In the genomic region with DNA sequence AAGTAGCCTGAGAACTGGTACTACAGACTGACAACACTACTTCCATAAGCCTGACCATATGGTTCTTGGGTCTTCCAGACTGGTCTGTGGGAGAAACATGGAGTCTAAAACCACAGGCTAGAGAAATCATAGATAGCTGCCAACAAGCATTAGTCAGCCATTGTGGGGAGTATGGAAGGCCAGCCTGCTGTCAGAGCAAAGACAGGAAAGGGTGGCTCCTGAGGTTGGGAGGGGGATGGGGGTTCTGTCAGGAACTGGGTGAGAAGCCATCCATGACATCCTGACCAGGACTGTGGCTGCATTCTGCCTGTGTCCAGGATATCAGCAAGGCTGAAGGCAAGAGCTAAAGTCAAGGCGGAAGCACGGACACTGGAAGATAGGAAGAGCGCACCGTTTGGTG, we compare ENCODE assay signal across 10 mouse cellular contexts.
DNase-seq lines count a peak whose midpoint lies in the region; ATAC-seq and TF ChIP-seq lines count a peak whose summit lies in the region.
"Had no signal": no experiment of that assay in that cellular context is flagged by ENCODE, and none has a peak within 500 bp of the region (broad histone marks: within the 10 kb centered on the region; RNA-seq: fewer than 3 reads in every experiment).

No protein-coding gene starts in this region.

- H3K36me3 ChIP-seq in kidney, adult 2 months (ENCODE audit: control insufficient read depth, insufficient read depth, low read length): no peaks in the 10 kb centered on the region
- H3K36me3 ChIP-seq in kidney, embryonic 15.5 days: no peaks in the 10 kb centered on the region

- no peaks in the 10 kb centered on the region for H3K9me3 ChIP-seq in kidney, embryonic 15.5 days (replicated peaks)
- H3K9me3 ChIP-seq: heart, embryonic 15.5 days; limb, embryonic 12.5 days had no signal

- TF ChIP-seq POLR2A in kidney, adult 2 months (IDR thresholded peaks at IDR 0.05; ENCODE audit: low read depth, low read length): no peak

- POLR2A ChIA-PET in Patski (lab: Charles Lee): no interaction called here

- H3K9ac ChIP-seq in kidney, embryonic 15.5 days: no peak overlapping the region
- H3K9ac ChIP-seq: heart, embryonic 15.5 days; limb, embryonic 12.5 days had no signal

- no peaks in the 10 kb centered on the region for H3K27me3 ChIP-seq in kidney, adult 2 months (replicated peaks; ENCODE audit: control insufficient read depth, insufficient read depth, low read length)
- H3K27me3 ChIP-seq in kidney, embryonic 15.5 days: no peaks in the 10 kb centered on the region
- no peaks in the 10 kb centered on the region for H3K27me3 ChIP-seq in Patski
- H3K27me3 ChIP-seq: heart, embryonic 15.5 days; limb, embryonic 12.5 days had no signal

- no peak for TF ChIP-seq CTCF in kidney, adult 2 months (conservative IDR thresholded peaks at IDR 0.05; ENCODE audit: insufficient read depth, insufficient read length, low read depth, low read length)
- no peak for TF ChIP-seq CTCF in Patski (IDR thresholded peaks at IDR 0.05)

- H3K4me1 ChIP-seq in kidney, adult 2 months (ENCODE audit: control insufficient read depth, insufficient read depth, low read length): no peaks in the 10 kb centered on the region
- no peaks in the 10 kb centered on the region for H3K4me1 ChIP-seq in kidney, embryonic 15.5 days

- 72% methylated on average over 4 of the region's 4 CpGs for WGBS in kidney, adult 2 months
- 80% methylated on average over 4 of the region's 4 CpGs for WGBS in kidney, embryonic 15.5 days

- no peak overlapping the region for H3K4me3 ChIP-seq in kidney, adult 2 months (ENCODE audit: insufficient read depth, low read depth, low read length)
- H3K4me3 ChIP-seq in kidney, embryonic 15.5 days (replicated peaks): no peak overlapping the region
- H3K4me3 ChIP-seq: heart, embryonic 15.5 days; limb, embryonic 12.5 days had no signal

- no peak overlapping the region for H3K27ac ChIP-seq in kidney, adult 2 months (ENCODE audit: insufficient read depth, low read depth, low read length)
- no peak overlapping the region for H3K27ac ChIP-seq in kidney, embryonic 15.5 days
- H3K27ac ChIP-seq: heart, embryonic 15.5 days; limb, embryonic 12.5 days had no signal

- H3K4me2 ChIP-seq in kidney, embryonic 15.5 days: no peak overlapping the region
- H3K4me2 ChIP-seq: heart, embryonic 15.5 days; limb, embryonic 12.5 days had no signal

- peak; percentile 50 for DNase-seq in kidney, adult 2 months
- peak; percentile 25 for DNase-seq in Patski (ENCODE audit: low read depth, low spot score)
- peak; percentile 34 to 65 for DNase-seq in kidney, postnatal 25 days
- peak; percentile 42 for DNase-seq in lung, postnatal 14 days
- DNase-seq in urinary bladder, postnatal 4 days (ENCODE audit: low spot score in 2 of 2): no peak
- no peak for DNase-seq in spleen, adult 12 weeks (ENCODE audit: low spot score)
- DNase-seq in layer of hippocampus, postnatal 14 days (ENCODE audit: low spot score in 2 of 2): no peak

- no peak for ATAC-seq in kidney, embryonic 15.5 days (replicated peaks; ENCODE audit: low FRiP score)
- ATAC-seq in Patski: peak; percentile 60

- in situ Hi-C loops in Patski (cut with MboI; ENCODE audit: low pct_unique_long_range_greater_than_20kb): no loop called here

- CTCF ChIA-PET in Patski (lab: Charles Lee): no interaction called here

Comparison
In these comparisons a context has a peak if more than half of its experiments do, and no peak if none do; other contexts are left out.
1. DNase-seq: peak in kidney, adult 2 months (single experiment), Patski (single experiment), kidney, postnatal 25 days (2 of 2) and lung, postnatal 14 days (single experiment); none in urinary bladder, postnatal 4 days (0 of 2), spleen, adult 12 weeks (single experiment) and layer of hippocampus, postnatal 14 days (0 of 2).